Mouse (Mus musculus): Measurements from ENCODE around the gene Csf1. TPM values are rescaled to one million over a fixed set of nuclear protein-coding genes. Genes with fewer than 3 reads are reported as not detected.

Gene Csf1
- total RNA-seq, 2 experiments from 2014 or later = 15.6 to 18.3 TPM

- DNase-seq = no peak
Observed at GRCm38 (mm10) chr3:107781304-107781703, 21.0 kb upstream of the Csf1 start.

DNA sequence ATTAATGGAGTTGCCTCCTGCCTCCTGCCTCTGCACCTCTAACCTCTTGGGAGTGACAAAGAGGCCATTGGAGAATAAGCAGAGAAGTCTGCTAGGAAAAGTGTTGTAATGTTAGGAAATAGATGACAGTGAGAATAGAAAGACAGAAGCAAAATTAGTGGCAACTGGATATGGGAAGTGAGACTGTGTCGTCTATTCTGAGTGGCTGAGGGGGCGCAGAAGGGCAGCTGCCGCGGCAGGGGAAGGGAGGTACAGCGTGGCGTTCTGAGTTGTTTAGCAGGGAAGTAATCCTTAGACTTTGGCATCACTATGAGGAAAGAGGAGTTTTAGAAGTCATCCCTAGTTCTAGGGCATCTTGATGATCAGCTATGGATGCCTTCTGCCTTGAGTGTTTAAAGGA lies 17.7 kb upstream of the Csf1 start:
- no peak for DNase-seq

GRCm38 (mm10) chr3:107776295-107776694 lies 16.0 kb upstream of the Csf1 start:
- DNase-seq = no peak

DNA sequence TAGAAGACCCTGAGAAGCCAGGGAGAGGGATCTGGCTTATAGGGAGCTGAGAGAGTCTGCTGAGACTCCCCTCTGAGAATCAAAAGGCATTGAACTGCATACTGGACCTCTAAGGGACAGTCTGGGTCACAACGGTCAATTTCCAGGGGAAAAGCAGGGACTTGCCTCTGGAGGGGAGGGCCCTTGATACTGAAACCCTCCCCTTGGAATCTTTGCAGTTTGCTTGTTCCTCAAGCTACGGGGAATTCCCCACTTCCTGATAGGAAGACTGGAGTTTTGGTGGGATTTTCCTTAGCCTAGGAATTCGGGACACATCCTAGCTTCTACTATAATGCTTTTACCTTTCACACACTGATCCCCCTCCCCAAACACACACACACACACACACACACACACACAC lies 15.5 kb upstream of the Csf1 start:
- DNase-seq = no peak

DNA sequence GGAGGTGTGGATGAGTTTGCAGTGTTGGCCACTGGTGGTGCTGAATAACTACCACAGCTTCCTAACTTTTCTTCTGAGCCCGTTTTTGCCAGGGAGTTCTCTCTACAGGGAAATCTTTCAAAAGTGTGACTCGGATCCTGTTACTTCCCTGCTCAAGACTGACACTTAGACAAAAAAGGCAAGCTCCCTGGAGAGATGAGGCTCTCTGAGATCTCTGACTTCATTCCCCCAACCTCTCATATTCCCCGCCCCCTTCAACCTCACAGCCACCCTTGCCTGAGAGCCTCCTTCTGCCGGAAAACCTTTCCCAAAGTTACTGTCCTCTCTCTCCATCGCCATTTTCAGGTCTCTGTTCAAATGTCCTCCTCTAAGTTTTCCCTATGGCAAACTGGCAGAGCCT lies 14.8 kb upstream of the Csf1 start:
- DNase-seq = no peak

- DNase-seq = no peak
Observed at GRCm38 (mm10) chr3:107772860-107773259, 12.6 kb upstream of the Csf1 start.

- no peak for DNase-seq
Observed at GRCm38 (mm10) chr3:107769692-107770091, 9.4 kb upstream of the Csf1 start.

GRCm38 (mm10) chr3:107768104-107768989 lies 8.1 kb upstream of the Csf1 start:
- no peak for DNase-seq

- peak; percentile 52 for DNase-seq
Observed at GRCm38 (mm10) chr3:107766804-107767203, 6.5 kb upstream of the Csf1 start.

DNA sequence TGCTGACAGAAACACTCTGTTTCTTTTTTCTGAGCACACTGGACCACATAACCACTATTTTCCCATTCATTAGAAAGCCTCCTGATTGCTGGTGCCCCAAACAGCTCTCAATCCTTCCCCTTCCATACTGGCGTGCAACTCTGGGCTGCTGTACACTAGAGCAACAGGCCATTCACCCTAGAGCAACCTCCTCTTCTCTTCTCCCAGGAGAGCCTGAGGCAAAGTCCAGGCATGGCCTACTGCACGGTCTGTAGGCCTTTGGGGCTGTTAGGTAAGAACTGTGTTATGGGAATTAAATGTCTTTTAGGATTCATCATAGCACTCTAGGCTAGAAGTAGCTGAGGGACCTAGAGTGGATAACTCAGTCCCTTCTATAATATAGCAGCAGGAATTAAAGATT lies 5.7 kb upstream of the Csf1 start:
- peak; percentile 37 for DNase-seq

GRCm38 (mm10) chr3:107763552-107763951 lies 3.3 kb upstream of the Csf1 start:
- no peak for DNase-seq

- DNase-seq = no peak
Observed at GRCm38 (mm10) chr3:107761446-107761845, 1.2 kb upstream of the Csf1 start.

DNA sequence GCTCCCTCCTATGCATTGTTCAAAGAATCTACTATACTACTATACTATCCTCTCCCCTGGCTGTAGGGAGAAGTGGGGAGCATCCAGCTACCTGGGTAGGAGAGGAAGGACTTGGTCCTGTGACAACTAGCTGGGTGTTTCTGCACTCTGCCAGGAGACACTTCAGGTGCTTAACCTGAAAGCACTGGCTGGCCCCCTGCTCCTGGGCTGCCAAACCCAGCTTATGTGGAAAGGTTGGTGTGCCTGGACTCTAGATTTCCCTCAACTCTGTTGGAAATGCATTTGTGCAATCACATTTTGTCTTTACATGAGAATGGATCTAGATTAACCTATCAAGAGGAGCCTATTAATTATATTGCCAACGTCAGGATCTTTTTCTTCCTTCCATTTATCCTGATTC lies 502 bp upstream of the Csf1 start:
- no peak for DNase-seq

DNA sequence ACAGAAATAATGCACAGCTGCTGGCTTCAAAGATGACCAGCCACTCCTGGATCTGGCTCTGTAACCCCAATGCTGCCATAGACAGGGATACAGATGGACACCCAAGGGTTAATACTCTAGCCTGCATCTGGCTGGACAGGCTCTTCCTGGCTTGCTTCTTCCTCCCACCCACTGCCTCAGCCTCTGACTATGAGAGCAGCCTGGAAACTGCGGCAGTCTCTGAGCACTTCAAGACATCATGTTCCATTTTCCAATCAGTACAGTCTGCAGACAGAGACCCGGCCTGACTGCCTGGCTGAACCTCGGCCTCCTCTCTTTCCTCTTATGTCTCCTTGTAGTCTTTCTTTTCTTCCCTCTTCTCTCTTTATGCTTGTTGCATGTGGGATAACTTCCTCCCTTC lies 1.6 kb downstream of the Csf1 start:
- no peak for DNase-seq

DNA sequence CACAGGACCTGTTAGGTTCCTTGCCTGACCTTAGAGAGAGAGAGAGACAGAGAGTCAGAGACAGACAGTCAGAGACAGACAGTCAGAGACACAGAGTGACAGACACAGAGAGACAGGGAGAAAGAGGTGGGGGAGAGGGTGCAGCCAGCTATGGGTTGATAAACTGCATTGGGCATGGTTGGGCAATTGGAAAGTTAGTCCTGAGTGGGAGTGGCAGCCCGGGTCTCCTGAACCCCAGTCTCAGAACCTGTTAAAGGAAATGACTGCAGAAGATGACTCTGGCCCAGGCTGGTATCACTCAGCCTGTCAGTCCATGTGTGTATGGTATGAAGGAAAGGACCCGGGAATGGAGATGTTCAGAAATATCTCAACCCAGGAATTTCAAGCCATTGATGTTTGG lies 2.1 kb downstream of the Csf1 start:
- no peak for DNase-seq

DNA sequence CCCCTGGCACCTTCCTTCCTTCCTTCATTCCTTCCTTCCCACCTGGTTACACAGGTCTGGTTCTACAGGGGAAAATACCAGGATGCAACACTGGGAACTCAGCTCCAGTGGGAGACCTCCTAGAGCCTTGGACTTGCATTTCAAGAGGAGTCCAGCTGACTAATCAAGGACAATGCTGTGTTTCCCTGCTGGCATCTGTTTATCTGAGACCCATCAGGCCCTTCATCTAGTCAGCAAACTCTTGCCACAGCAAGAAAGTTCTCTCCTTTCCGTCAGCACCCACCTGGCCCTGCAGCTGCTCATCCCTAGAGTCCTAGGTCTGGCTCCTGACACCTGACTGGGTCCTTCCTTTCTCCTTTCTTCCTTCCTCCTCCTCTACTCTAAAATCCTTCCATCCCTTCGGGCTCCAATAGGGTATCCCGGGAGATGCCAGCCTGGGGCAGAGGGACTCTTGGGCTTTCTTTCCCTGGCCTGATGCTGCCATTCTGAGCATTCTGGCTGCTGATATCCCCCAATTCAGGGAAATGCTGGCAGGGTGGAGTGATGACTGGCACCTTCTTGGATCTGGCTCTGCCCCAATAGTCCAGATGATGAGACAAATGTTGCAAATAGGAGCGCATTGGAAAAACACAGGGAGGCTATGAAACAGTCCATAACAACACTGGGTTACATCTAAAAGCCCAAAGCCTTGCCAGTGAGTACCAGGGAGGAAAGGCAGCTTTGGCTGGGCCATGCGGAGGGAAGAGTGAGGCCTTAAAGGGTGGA lies 2.7 kb downstream of the Csf1 start:
- DNase-seq = no peak

DNA sequence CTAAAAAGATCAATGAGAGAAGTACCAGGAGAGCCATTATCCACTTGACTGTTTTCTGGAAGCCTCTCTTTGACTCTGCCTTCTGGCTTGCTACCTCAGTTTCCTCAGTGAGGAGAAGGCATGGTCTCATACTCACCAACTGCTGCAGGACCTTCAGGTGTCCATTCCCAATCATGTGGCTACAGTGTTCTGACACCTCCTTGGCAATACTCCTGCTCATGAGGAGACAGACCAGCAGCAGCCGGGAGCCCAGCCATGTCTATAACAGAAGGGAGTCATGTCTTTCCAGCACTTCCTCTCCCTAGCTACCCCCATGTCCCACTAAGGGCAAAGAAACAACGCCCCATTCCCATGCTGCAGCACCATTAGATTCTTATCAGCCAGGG lies 3.8 kb downstream of the Csf1 start:
- no peak for DNase-seq

DNA sequence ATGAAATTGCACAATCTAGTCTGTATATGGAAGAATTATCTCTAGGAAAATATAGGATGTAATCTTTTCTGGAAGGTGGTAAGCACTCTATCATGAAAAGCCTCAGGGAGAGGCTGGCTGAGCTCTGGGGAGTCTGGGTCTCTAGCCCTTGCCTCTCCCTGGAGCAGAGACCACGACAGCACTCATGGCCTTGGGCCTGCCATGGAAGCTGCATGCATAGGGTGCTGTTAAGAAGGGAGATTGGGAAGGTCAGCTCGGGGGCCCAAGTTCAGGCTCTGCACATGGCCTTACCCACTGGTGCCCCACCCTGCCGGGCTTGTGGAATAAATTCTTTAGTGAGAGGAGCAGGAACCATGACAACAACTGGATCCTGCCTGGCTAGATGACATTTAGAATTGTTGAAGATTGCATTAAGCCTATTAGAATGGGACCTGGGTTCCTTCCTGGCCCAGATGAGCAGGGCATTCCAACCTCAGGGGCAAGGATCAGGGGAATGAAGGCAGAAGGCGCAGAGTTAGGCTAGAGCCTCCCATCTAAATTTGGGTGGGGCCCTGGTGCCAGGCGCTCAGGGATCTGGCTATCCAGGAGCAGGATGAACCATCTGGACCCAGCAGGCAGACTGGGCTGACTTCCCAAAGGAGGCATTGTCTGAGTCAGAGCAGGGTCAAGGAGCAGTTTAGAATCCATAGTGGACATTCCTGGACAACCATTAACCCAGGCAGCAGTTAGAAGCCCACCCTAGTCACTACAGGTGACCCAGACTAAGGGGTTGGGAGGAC lies 4.4 kb downstream of the Csf1 start:
- DNase-seq = no peak

- DNase-seq = peak; percentile 71
Observed at GRCm38 (mm10) chr3:107754632-107755031, 5.6 kb downstream of the Csf1 start.

DNA sequence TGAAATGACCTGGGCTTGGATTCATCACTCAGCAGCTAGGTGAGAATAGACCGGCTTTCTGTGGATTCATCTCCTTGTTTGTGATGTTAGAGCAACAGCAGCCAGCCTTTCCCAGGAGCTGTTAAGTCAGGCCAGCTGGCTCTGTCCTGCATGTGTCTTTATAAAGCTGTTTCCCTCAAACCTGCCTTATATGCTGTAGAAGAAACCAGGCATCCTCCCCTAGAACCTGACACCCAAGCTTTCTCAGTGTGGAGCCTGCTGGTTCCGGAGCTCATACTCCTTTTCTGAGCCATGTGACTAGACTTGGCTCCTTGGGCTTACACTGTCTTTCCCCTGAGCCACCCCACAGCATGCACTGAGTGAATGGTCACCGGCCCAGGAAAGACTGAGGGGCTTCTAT lies 8.7 kb downstream of the Csf1 start:
- no peak for DNase-seq

- DNase-seq = peak; percentile 66
Observed at GRCm38 (mm10) chr3:107750775-107751540, 9.3 kb downstream of the Csf1 start.

DNA sequence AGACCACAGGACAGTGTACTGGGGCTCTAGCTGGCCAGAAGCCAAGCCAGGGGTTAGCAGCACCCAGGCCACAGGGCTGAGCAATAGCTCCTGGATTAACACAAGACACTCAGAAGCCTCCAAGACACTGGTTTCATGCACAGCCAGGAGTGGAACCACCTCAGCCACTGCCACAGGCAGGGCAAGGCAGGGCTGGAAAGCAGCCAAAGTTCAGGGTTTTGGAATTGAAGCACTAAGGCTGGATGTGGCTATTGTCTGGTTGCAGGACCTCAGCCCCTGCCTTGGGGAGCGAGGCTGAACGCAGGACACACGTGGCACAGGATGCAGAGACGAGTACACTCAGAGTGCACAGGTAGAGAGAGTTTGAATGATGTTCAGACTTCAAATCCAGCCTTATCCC lies 10.8 kb downstream of the Csf1 start:
- DNase-seq = no peak

Data from adrenal gland, postnatal 10 days (tissue).